Mouse (Mus musculus) ES-CJ7 (cell line): Measurements from ENCODE around the gene Sept5.

Experiments
- DNase-seq: peaks from one replicate; pipeline ENCODE4 v3.0.0; 2011; ENCODE audit warnings: low read depth, low spot score

The Sept5 gene

DNA sequence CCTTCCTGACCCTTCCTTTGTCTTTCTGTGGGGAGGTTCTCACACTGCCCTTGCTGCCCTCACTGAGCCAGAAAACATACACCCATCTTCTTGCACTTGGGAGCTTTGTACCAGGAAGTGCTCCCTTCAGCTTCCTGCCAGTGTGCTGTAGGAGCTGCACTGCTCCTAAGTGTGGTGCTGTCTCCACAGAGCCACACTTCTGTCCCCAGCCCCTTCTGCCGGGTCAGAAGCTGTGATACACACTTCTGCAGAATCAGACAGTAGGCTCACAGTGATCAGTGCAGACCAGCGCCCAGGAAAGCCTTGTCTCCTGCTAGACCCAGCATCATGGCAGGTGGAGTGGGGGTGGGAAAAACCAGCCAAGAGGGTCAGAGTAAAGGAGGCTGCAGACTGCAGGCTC is 3.1 kb upstream of the Sept5 start:
- DNase-seq = no peak

DNA sequence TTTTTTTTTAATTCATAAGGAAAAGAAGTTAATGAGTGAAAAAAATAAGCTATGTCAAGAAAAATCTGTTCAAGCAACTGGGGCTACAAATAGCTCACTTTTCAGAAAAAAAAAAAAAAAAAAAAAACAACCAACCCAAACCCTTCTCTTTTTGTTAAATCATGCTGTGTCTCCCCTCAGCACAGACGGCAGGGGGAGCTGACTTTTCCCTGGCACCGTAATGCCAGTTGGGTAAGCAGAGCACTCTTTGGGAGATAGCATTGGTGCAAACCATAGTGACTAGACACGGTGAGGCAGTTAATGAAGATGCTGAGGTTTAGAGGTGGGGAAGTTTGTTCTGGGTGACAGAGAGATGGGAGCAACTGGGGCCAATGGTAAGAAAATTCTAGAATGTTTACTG is 2.3 kb upstream of the Sept5 start:
- no peak for DNase-seq

DNA sequence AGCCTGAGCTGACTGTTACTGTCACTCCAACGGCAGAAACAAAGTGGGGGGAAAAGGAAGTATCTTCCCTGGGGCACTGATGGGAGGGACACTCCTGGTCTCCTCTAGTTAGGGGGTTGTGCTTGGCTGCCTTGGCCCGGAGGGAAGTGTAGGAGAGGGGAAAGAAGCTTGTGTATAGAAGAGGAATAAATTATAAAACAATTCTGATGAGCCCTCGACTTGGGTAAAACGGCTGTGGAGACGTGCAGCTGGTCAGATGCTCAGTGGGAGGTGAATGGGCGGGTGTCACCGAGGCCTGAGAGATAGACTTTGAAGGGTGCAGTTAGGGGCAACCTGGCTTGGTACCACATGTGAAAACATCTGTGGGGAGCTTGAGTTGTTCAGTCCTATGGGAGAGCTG is 1.4 kb upstream of the Sept5 start:
- no peak for DNase-seq

- no peak for DNase-seq
Measured at GRCm38 (mm10) chr16:18630291-18630690, 537 bp upstream of the Sept5 start.

DNA sequence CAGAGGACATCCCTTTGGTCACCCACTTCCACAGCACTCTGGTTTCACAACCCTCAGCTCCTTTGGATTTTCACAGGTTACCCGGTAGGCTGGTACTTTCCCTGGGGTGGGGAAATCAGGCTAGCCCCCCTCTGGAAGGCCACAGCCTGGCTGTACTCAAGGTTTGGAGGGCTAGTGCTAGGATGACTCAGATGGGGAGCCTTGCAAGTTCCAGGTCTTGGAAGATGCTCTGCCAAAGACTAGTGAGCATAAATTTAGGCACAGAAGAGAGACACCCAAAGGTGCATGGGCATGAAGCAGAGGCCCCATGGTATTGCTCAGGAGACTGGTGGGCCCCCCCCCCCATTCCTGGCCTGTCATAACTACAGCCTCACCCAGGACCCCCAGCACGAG is 810 bp downstream of the Sept5 start:
- DNase-seq = no peak

DNA sequence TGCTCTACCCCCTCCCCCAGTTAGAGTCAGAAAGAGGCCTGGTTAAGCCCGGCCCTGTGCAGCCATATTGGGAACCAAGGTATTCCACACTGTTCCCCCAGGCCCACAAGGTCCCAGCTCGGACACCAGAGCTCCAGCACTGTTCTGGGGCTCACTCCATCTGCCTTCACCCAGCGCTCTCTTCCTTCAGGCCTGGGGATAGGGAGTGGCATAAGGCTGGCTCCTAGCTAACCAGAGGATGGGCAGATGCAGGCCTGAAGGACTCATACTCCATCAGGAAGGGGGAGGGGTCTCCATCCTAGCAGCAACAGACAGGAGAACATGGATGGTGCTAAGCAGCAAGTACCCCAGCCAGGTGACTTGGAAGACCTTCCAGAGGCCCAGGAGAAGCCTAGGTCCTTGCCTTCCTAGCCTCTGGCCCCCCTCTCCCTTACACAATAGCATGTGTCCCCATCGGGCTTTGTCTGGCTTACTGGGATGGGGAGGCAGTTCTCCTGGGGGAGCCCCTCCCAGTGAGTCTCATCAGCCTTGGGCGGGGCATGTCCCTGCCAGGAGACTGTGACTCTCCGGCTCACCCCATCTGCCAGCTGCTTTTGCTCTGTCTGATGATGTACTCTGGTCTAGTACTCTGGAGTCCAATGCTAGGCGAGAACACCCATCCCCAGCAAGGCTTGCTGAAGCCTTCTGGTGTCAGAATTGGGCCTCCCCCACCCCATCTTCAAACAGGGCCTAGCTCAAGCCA is 1.4 kb downstream of the Sept5 start:
- no peak for DNase-seq

GRCm38 (mm10) chr16:18627163-18627562 is 2.6 kb downstream of the Sept5 start:
- no peak for DNase-seq

GRCm38 (mm10) chr16:18626376-18626878 is 3.3 kb downstream of the Sept5 start, which contains the start of gene Gm49601:
Gm49601 (minus strand) TSS chr16:18626427.
- DNase-seq = peak; percentile 78

GRCm38 (mm10) chr16:18625791-18626311 is 3.9 kb downstream of the Sept5 start:
- no peak for DNase-seq

- DNase-seq = no peak
Measured at GRCm38 (mm10) chr16:18625097-18625496, 4.7 kb downstream of the Sept5 start.

DNA sequence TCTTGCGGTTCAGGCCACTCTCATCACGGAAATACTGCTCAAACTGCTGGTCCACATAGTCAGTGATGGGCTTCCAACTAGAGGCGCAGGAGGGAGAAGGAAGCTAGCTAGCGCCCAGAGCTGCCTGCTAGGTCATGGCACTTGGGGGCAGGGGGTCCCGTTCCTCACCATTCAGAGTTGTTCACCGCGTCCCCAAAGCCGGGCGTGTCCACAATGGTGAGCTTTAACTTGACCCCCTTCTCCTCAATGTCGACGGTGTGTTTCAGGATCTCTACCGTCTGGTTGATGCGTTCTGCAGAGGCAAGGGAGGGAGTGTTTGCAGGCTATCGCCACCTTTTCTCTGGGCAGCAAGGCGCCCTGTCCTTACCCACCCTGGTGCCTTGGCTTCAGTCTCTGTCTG is 5.1 kb downstream of the Sept5 start:
- DNase-seq = no peak

DNA sequence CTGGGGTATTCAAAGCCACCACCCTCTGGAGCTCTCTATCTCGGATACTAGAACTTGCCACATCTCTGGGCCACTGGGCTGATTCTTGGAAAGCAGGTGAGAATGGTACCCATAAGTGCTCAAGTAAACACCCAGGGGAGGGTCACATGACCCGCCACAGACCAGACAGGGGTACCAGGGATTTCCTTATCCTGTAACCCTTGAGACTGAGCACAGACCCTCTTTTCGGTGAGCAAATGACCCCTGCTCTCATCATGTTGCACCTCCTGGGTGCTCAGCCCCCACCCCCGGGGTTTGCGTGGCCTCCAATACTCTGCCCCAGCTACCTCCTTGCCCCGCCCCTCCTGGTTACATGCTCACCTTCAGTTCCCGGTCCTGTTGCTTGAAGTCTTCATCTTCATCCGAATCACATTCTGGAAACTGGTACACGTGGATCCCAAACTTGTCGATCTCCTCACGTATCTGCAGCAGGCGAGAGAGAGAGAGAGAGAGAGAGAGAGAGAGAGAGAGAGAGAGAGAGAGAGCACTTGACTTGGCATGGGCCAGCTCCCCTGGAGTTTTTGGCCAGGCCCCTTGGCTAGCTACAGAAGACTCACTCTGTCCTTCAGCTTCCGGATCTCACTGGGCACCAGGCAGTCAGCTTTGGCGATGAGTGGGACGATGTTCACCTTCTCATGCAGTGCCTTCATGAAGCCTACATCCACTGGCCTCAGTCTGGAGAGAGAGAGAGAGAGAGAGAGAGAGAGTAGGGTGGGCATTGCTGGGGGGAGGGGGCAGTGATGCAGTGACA is 5.8 kb downstream of the Sept5 start:
- DNase-seq = no peak

- no peak for DNase-seq
Measured at GRCm38 (mm10) chr16:18622916-18623750, 6.6 kb downstream of the Sept5 start.

DNA sequence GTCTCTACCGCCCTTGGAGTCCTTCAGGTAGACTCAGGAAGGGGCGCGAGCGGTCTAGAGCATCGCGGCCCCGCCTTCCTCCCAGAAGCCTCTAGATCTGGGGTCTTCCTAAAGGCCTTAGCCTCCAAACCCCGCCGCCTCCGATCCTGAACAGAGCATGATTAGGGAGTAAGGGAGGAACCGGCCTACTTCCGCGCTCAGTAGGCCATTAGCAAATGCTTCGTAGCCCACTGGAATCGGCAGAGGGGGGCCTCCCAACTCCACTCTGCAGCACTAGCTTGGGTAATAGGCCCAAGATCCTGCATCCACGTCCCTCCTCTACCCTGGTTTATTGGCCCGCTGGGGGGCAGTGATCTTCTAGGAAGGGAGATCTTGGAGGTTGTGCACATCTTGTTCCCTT is 7.7 kb downstream of the Sept5 start, which contains the start of gene Gp1bb:
Gene Gp1bb, minus strand, starts transcription at position 385 of the 400 bp plus-strand sequence.
- no peak for DNase-seq

DNA sequence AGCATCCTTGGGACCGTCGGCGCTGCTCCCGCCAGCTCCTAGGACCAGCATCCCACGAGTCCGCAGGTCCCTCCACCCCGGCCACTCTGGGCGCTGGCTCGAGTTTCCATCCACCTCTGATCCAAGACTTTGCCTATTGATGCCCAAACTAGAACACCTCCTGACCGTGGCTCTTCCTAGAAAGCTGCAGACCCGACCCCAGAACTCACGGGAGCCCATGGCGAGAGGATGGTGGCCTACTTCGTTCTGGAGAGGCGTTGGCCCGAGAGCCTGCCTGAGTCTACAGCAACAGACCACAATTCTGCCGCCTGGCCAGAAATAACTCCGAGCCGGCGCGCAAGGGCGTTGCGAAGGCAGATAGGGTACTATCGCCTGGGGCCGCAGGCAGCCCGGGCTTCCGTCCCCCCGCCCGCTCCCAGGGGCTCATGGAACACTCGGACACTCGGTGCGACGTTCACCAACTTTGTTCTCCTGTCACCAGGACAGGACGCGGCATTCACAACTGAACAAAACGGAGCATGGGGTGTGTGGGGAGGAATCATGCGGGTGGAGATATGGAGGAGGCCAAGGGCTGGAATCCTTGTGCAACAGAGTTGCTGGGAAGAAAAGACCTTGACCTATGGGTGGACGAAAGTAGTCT is 8.3 kb downstream of the Sept5 start:
- no peak for DNase-seq

DNA sequence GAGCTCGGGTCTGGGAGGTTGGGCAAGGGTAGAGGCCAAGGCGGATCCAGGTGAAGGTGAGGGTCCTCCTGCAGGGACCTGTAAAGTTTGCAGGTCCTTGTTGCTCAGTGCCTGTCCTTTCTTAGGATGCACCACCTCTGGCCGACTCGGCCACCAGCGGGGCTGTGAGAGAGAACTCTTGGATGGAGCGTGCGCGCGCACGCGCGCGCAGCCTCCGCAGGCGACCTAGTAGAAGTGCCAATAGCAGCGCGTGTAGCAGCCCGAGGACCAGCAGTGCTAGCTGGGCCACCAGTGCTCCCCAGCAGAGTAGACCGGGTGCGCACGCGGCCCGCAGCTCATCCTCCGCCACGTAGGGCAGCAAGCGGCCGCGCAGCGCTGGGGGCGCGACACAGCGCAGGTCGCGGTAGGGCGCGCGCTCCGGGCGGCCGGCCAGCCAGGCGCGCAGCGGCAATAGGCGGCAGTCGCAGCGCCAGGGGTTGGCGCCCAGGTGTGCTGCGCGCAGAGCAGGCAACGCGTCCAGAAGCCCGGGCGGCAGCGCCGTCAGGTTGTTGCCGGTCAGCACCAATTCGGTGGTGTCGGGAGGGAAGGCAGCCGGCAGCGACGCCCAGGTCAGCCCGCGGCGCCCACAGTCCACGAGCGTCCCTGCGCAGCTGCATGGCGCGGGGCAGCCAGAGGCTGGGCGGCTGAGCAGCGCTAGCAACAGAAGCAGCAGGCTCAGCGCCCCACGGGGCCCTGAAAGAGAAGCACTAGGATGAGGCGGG is 9.0 kb downstream of the Sept5 start:
- DNase-seq = peak; percentile 60

DNA sequence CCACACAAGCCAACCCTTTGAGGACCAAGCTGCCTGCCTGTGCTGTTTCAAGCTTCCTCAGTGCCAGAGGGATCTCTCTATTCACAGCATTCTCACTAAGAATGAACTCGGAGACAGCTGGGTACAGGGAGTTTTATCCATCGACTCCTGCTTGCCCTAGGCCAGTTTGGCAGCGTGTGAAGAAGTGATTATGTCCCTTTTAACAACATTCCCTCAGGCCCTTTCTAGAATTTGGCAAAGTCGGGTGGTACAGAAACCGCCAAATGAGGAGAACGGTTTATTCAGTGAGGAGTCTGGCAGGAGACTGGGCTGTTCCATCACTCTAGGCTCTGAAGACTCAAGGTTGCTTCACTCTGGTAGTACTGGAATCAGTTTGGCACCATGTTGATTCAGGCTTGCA is 9.6 kb downstream of the Sept5 start:
- no peak for DNase-seq

- no peak for DNase-seq
Measured at GRCm38 (mm10) chr16:18619110-18619509, 10.6 kb downstream of the Sept5 start.

GRCm38 (mm10) chr16:18618297-18618696 is 11.5 kb downstream of the Sept5 start:
- no peak for DNase-seq

DNA sequence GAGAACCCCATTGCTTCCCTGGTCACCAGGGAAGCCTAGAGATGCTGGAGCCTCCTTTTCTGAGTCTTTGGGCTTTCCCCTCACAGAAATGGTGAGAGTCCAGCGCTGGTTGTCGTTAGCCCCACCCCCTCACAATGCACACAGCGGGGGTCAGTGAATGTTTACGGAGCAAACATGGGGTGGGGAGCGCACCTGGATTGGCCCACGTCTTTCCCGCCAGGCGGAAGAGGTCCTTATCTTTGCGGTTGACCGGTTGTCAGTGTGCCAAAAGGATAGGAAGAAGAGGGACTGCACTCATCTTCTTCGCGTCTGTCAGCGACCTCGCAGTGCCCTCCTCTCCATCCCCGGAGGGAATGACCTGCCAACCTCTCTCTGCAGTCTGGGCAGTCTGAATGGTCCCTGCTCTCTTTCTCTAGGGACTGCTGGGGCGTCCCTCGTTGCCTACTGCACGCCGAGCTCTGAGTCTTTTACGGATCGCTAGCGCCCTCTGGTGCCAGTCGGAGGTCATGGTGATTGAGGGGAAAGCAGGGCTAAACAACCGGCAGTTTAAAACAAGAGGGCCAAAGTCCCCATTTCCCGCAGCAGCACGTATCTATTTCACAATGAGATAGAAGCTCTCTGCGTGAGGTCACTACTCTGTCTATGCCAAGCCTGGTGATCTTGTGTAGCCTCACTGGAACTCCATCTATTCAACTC is 12.2 kb downstream of the Sept5 start:
- DNase-seq = peak; percentile 81
